Mouse (Mus musculus) midbrain, embryonic 14.5 days (tissue): ENCODE results near the gene Fbl. TPM values are rescaled to one million over a fixed set of nuclear protein-coding genes. Genes with fewer than 3 reads are reported as not detected.
A peak's percentile ranks its signal among the peaks of the same experiment; 100 is the strongest.
"Not testable (repeated sequence)": the region's sequence is repeated elsewhere in the genome, so short reads cannot be mapped to it uniquely, and the experiment has no call there.

ENCODE experiments used
- ATAC-seq: fragments of 200-750 bp; cut with Nextera tagmentation; 2 replicates; pipeline ENCODE4 v1.8.0; 2017; ENCODE audit warnings: moderate number of reproducible peaks, moderate library complexity; ENCODE audit not compliant: low FRiP score, low TSS enrichment
- DNase-seq: peaks from one replicate; pipeline ENCODE4 v3.0.0-alpha.2; 2015
- H3K27ac ChIP-seq: fragments of 300-500 bp; sonication (generic); replicated peaks from 2 replicates; pipeline ENCODE4 v1.5.1; 2014; ENCODE audit warnings: mild to moderate bottlenecking, low read depth, low read length, moderate library complexity
- H3K27me3 ChIP-seq: fragments of 300-500 bp; sonication (generic); 2 replicates; pipeline ENCODE4 v1.6.1; 2014; ENCODE audit warnings: low read length, control low read depth, mixed read lengths; ENCODE audit not compliant: control insufficient read depth, insufficient read depth
- H3K36me3 ChIP-seq: fragments of 300-500 bp; sonication (generic); 2 replicates; pipeline ENCODE4 v1.6.1; 2014; ENCODE audit warnings: low read length, control low read depth; ENCODE audit not compliant: control insufficient read depth, insufficient read depth
- H3K4me1 ChIP-seq: fragments of 300-500 bp; sonication (generic); 2 replicates; pipeline ENCODE4 v1.6.1; 2014; ENCODE audit warnings: mild to moderate bottlenecking, antibody characterized with exemption, low read length, control low read depth; ENCODE audit not compliant: control insufficient read depth, insufficient read depth
- H3K4me2 ChIP-seq: fragments of 300-500 bp; sonication (generic); 2 replicates; pipeline ENCODE4 v1.6.1; 2014; ENCODE audit warnings: mild to moderate bottlenecking, low read length, moderate library complexity
- H3K4me3 ChIP-seq: fragments of 300-500 bp; sonication (generic); replicated peaks from 2 replicates; pipeline ENCODE4 v1.5.1; 2014; ENCODE audit warnings: low read depth, low read length
- H3K9ac ChIP-seq: fragments of 300-500 bp; sonication (generic); replicated peaks from 2 replicates; pipeline ENCODE4 v1.6.1; 2014; ENCODE audit warnings: mild to moderate bottlenecking, low read length, moderate library complexity
- H3K9me3 ChIP-seq: fragments of 300-500 bp; sonication (generic); 2 replicates; pipeline ENCODE4 v1.6.1; 2016; ENCODE audit warnings: low read length, control low read depth, mixed read lengths; ENCODE audit not compliant: control insufficient read depth
- WGBS: fragments of 180-500 bp; shearing (Covaris S2); extraction: QIAGEN DNeasy Blood & Tissue Kit; methylation state at CpG from one replicate; pipeline ENCODE4 v1.1.7; 2014; 5-methylcytosine and 5-hydroxymethylcytosine counted together
- polyA plus RNA-seq: library from polyadenylated mRNA; unstranded; fragments of >200 nt; fragmentation: Nextera tagmentation; extraction: Ambion mirVana; gene quantifications from 2 replicates; pipeline ENCODE4 v1.2.1, GENCODE M21; 2014

The Fbl gene
- polyA plus RNA-seq, 1 experiment from 2014 or later: 26.2 TPM

- no peak for ATAC-seq
- no peak for DNase-seq
- no peak overlapping the region for H3K9ac ChIP-seq
- 70% methylated on average over 19 of the region's 19 CpGs for WGBS
- H3K27me3 ChIP-seq: no peaks in the 10 kb centered on the region
- H3K36me3 ChIP-seq: peaks cover 2% of the 10 kb centered on the region
- no peaks in the 10 kb centered on the region for H3K4me1 ChIP-seq
- no peak overlapping the region for H3K27ac ChIP-seq
- no peak overlapping the region for H3K4me3 ChIP-seq
- H3K9me3 ChIP-seq: no peaks in the 10 kb centered on the region
- H3K4me2 ChIP-seq: no peak overlapping the region
Measured at GRCm38 (mm10) chr7:28203207-28204108, 33.9 kb downstream of the Fbl start.

- H3K36me3 ChIP-seq: no peaks in the 10 kb centered on the region
- 80% methylated on average over 4 of the region's 4 CpGs for WGBS
- H3K4me3 ChIP-seq: no peak overlapping the region
- no peaks in the 10 kb centered on the region for H3K9me3 ChIP-seq
- H3K9ac ChIP-seq: no peak overlapping the region
- no peaks in the 10 kb centered on the region for H3K27me3 ChIP-seq
- no peaks in the 10 kb centered on the region for H3K4me1 ChIP-seq
- H3K4me2 ChIP-seq: no peak overlapping the region
- no peak overlapping the region for H3K27ac ChIP-seq
- DNase-seq (no peak), ATAC-seq (no peak)
Measured at GRCm38 (mm10) chr7:28206044-28206600, 36.6 kb downstream of the Fbl start.

GRCm38 (mm10) chr7:28208396-28208987 lies 39.0 kb downstream of the Fbl start:
- WGBS: 52% methylated on average over 12 of the region's 12 CpGs
- peak overlapping the region; percentile 26 for H3K4me3 ChIP-seq
- DNase-seq (no peak), ATAC-seq (no peak)
- no peak overlapping the region for H3K27ac ChIP-seq
- no peaks in the 10 kb centered on the region for H3K27me3 ChIP-seq
- peak overlapping the region; percentile 40; the same call in 1 of the 2 replicates for H3K9ac ChIP-seq
- H3K4me2 ChIP-seq: peak overlapping the region; percentile 58
- no peaks in the 10 kb centered on the region for H3K9me3 ChIP-seq
- no peaks in the 10 kb centered on the region for H3K36me3 ChIP-seq
- no peaks in the 10 kb centered on the region for H3K4me1 ChIP-seq

GRCm38 (mm10) chr7:28208988-28209508 lies 39.5 kb downstream of the Fbl start:
- WGBS: 58% methylated on average over 19 of the region's 19 CpGs
- no peak for ATAC-seq

GRCm38 (mm10) chr7:28210731-28211130 lies 41.2 kb downstream of the Fbl start:
- no peak for ATAC-seq
- H3K36me3 ChIP-seq: no peaks in the 10 kb centered on the region
- no peak overlapping the region for H3K27ac ChIP-seq
- no peaks in the 10 kb centered on the region for H3K4me1 ChIP-seq
- no peak overlapping the region for H3K4me3 ChIP-seq
- no peak overlapping the region for H3K4me2 ChIP-seq
- H3K27me3 ChIP-seq: no peaks in the 10 kb centered on the region
- no peak overlapping the region for H3K9ac ChIP-seq
- H3K9me3 ChIP-seq: no peaks in the 10 kb centered on the region
- whole genome bisulfite sequencing: 48% methylated on average over 5 of the region's 5 CpGs
- DNase-seq: no peak

More at GRCm38 (mm10) chr7:28208988-28209508, 39.5 kb downstream of the Fbl start:
- no peaks in the 10 kb centered on the region for H3K4me1 ChIP-seq
- no peak overlapping the region for H3K27ac ChIP-seq
- H3K27me3 ChIP-seq: no peaks in the 10 kb centered on the region
- H3K4me2 ChIP-seq: peak overlapping the region; percentile 58
- no peaks in the 10 kb centered on the region for H3K36me3 ChIP-seq
- peak overlapping the region; percentile 26 for H3K4me3 ChIP-seq
- DNase-seq: peak; percentile 87
- H3K9me3 ChIP-seq: no peaks in the 10 kb centered on the region
- peak overlapping the region; percentile 40; the same call in 1 of the 2 replicates for H3K9ac ChIP-seq

GRCm38 (mm10) chr7:28214142-28214541 lies 44.6 kb downstream of the Fbl start:
- no peaks in the 10 kb centered on the region for H3K9me3 ChIP-seq
- 41% methylated on average over 10 of the region's 10 CpGs for WGBS
- DNase-seq: peak; percentile 34

GRCm38 (mm10) chr7:28215950-28216349 lies 46.4 kb downstream of the Fbl start:
- WGBS: 83% methylated on average over 2 of the region's 2 CpGs
- ATAC-seq, H3K36me3 ChIP-seq, DNase-seq, H3K9me3 ChIP-seq, H3K4me3 ChIP-seq, H3K4me1 ChIP-seq, H3K4me2 ChIP-seq, H3K27ac ChIP-seq, H3K27me3 ChIP-seq, H3K9ac ChIP-seq: not testable (repeated sequence)

More at GRCm38 (mm10) chr7:28214142-28214541, 44.6 kb downstream of the Fbl start:
- Histone ChIP-seq H3K27ac (no peak overlapping the region), H3K4me3 (no peak overlapping the region), H3K9ac (no peak overlapping the region), H3K27me3 (no peaks in the 10 kb centered on the region), H3K4me1 (no peaks in the 10 kb centered on the region), H3K4me2 (no peak overlapping the region), H3K36me3 (no peaks in the 10 kb centered on the region)
- no peak for ATAC-seq

- not testable (repeated sequence) for H3K4me3 ChIP-seq, DNase-seq, H3K9me3 ChIP-seq, H3K36me3 ChIP-seq, H3K27ac ChIP-seq, H3K9ac ChIP-seq, ATAC-seq, H3K27me3 ChIP-seq, H3K4me2 ChIP-seq, H3K4me1 ChIP-seq
- WGBS: 95% methylated on average over 10 of the region's 13 CpGs
Measured at GRCm38 (mm10) chr7:28217811-28218210, 48.3 kb downstream of the Fbl start.
